Mouse (Mus musculus): ENCODE measurements around the gene Nprl3. TPM values are rescaled to one million over a fixed set of nuclear protein-coding genes. Genes with fewer than 3 reads are reported as not detected.

The Nprl3 gene
- polyA plus RNA-seq, 1 experiment from 2014 or later, result 46.9 TPM

DNA sequence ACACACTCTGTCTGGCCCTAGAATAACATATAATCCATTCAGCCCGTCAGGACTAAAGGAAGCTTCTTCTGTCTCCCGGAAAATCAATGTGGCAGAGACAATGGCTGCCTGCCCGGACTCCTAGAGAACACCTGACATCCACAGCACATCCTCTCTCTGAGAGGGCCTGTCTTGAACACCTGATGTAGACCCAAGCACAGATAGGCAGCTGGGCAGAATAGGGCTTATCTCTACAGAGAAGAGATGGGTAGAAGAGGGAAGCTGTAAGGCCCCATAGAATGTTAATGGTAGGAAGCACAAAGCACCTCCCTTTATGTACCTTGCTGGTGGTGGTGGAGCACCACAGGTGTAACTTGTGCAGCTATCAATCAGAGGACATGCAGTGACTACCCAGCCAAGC is 25.3 kb downstream of the Nprl3 start:
- H3K9me3 ChIP-seq, result no peaks in the 10 kb centered on the region
- no peak overlapping the region for H3K4me2 ChIP-seq
- H3K27me3 ChIP-seq, result no peaks in the 10 kb centered on the region
- ATAC-seq (ENCODE audit: borderline replicate concordance, extremely low read depth, low FRiP score, low TSS enrichment), result no peak
- H3K36me3 ChIP-seq, result peaks cover 36% of the 10 kb centered on the region
- no peak overlapping the region for H3K27ac ChIP-seq
- H3K4me3 ChIP-seq, result no peak overlapping the region
- no peak overlapping the region for H3K9ac ChIP-seq
- WGBS, result 88% methylated on average over 3 of the region's 3 CpGs
- no peaks in the 10 kb centered on the region for H3K4me1 ChIP-seq

DNA sequence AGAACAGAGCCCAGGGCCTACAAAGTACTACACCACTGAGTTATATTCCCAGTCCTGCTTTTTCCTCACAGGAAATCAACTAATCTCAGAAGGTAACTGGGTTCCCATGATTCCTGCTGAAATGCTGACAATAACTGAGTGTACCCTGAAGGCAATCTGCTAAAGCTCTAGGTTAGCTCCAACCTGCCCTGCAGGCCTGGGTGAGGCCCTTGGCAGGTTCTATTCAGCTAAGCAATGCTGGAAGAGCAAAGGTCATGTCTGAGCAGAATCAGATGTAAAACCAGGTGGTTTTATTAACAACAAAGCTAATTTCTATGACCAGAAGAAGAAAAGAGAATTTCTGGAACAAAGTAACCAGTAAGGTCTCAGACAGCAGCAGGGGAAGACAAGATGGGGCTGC is 26.1 kb downstream of the Nprl3 start:
- no peak for ATAC-seq (ENCODE audit: borderline replicate concordance, extremely low read depth, low FRiP score, low TSS enrichment)
- Histone ChIP-seq H3K36me3 (peaks cover 31% of the 10 kb centered on the region), H3K4me3 (no peak overlapping the region)

DNA sequence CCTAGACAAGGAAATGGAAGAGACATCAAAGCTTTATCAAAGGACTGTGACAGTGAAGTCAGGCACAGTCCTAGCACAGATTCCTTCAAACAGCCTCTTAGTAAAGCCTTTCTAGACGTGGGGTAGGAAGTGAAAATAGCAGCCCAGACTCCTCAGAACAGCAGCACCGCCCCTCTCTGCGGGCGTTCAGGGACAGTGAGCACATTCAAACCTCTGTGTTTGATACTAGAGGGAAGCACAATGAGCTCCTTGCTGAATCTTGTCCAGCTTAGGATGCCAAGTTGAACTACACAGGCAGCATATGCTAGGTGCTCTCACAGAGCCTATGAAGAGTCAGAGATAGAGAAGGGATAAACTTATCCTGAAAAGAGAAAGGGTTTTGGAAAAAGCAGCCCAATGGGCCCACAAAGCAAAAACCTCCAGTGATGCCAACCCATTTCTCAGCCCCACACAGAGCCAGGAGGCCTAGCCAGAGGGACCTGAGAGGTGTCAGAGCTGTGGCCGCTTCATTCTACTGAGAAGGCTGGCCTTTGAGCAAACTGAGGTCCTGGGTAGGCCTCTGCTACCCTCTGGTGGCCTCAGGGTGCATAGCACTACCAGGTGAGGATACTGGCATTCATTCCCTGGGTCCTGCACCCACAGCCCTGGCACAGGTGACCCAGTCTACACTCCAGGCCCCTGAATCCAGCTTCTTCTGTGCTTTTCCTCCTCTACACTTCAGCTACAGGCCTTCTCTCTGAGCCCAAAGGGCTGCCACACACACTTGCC is 29.2 kb downstream of the Nprl3 start:
- peaks cover 20% of the 10 kb centered on the region for H3K4me1 ChIP-seq
- H3K27me3 ChIP-seq, result no peaks in the 10 kb centered on the region
- ATAC-seq (ENCODE audit: borderline replicate concordance, extremely low read depth, low FRiP score, low TSS enrichment), result peak; percentile 17; the same call in 1 of the 2 replicates
- H3K9ac ChIP-seq, result no peak overlapping the region
- H3K27ac ChIP-seq, result no peak overlapping the region
- H3K9me3 ChIP-seq, result no peaks in the 10 kb centered on the region
- H3K4me3 ChIP-seq, result no peak overlapping the region
- WGBS, result 70% methylated on average over 5 of the region's 5 CpGs
- H3K36me3 ChIP-seq, result peaks cover 40% of the 10 kb centered on the region
- no peak overlapping the region for H3K4me2 ChIP-seq

More for the DNA sequence above, 26.1 kb downstream of the Nprl3 start:
- no peak overlapping the region for H3K9ac ChIP-seq
- no peaks in the 10 kb centered on the region for H3K27me3 ChIP-seq
- no peak overlapping the region for H3K27ac ChIP-seq
- peaks cover 2% of the 10 kb centered on the region; the same call in 1 of the 2 replicates for H3K4me1 ChIP-seq
- H3K4me2 ChIP-seq, result no peak overlapping the region
- no peaks in the 10 kb centered on the region for H3K9me3 ChIP-seq

DNA sequence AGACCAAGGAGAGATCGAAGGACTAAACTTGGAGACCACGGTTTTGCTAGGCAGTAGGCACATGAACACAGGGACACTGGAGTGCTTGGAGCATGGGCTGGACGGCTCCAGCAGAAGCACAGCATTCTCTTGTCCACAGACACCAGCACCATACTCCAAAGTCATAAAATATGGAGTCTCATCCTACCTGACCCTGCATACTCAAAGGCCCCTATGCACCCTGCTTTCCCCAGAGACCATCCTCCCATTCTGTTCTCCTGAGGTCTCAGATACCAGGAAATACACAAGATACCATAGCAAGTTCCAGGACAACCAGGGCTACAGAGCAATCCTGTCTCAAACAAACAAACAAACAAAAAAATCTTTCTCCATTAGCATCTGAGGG is 30.1 kb downstream of the Nprl3 start:
- Histone ChIP-seq H3K36me3 (peaks cover 48% of the 10 kb centered on the region), H3K4me2 (no peak overlapping the region), H3K4me3 (no peak overlapping the region), H3K4me1 (peaks cover 20% of the 10 kb centered on the region), H3K27me3 (no peaks in the 10 kb centered on the region), H3K9me3 (no peaks in the 10 kb centered on the region), H3K27ac (no peak overlapping the region), H3K9ac (no peak overlapping the region)
- WGBS, result 87% methylated on average over 3 of the region's 3 CpGs
- no peak for ATAC-seq (ENCODE audit: borderline replicate concordance, extremely low read depth, low FRiP score, low TSS enrichment)

DNA sequence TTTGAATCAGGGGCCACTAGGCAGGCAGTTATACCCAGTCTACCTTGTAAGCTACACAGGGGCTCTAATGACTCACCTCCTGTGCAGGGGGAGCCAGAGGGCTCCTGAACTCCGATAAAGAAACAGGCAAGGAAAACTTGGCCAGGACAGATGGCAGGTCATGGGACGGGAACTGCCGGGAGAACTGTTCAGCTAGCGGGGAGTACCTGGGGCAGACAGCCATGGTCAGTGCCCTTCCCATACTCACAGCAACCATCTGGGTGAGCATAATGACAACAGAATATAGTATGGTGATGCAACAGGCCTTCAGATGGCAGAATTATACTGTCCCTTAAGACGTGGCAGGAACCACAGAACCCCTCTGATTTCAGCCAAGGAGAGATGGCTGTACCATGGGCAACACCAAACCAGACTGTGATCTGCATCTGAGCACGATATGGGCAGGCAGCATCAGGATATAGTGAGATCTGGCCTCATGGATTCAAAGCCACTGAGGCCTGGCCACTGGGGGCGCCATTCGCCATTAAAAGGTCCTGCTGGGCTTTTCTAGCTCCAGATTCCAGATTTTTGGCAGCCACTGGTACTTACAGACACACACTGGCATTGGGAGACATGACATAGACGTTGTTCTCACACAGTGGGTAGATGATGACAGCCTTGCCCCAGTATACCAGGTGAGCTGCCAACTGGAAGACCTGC is 30.6 kb downstream of the Nprl3 start:
- H3K36me3 ChIP-seq, result peaks cover 50% of the 10 kb centered on the region

DNA sequence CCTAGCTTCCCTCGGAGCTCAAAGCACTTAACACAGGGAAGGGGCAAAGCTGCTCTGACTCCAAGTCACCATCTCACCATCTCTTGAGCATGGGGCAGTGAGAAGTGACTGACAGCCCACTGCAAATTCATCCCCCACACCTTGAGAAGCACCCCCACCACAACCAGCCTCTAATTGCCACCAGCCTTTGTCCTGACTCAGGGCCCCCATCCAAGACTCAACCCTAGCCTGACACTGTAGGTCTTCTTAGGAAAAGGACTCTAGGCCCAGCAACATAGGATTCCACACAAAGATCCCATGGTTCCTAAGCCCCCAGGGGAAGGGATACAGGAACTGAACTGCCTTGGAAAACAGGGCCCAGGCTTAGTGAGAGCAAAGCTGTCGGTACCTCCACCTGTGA is 31.4 kb downstream of the Nprl3 start:
- Histone ChIP-seq H3K9ac (no peak overlapping the region), H3K36me3 (peaks cover 57% of the 10 kb centered on the region), H3K27ac (peak overlapping the region; percentile 54; the same call in 1 of the 2 replicates), H3K27me3 (no peaks in the 10 kb centered on the region), H3K4me2 (no peak overlapping the region), H3K4me3 (no peak overlapping the region), H3K4me1 (peaks cover 20% of the 10 kb centered on the region), H3K9me3 (no peaks in the 10 kb centered on the region)
- 51% methylated on average over 2 of the region's 2 CpGs for WGBS
- ATAC-seq (ENCODE audit: borderline replicate concordance, extremely low read depth, low FRiP score, low TSS enrichment), result no peak

More for the DNA sequence above, 30.6 kb downstream of the Nprl3 start:
- Histone ChIP-seq H3K4me3 (no peak overlapping the region), H3K27ac (no peak overlapping the region), H3K4me1 (peaks cover 20% of the 10 kb centered on the region), H3K4me2 (no peak overlapping the region), H3K9ac (no peak overlapping the region), H3K9me3 (no peaks in the 10 kb centered on the region), H3K27me3 (no peaks in the 10 kb centered on the region)
- WGBS, result 57% methylated on average over 9 of the region's 9 CpGs
- no peak for ATAC-seq (ENCODE audit: borderline replicate concordance, extremely low read depth, low FRiP score, low TSS enrichment)

DNA sequence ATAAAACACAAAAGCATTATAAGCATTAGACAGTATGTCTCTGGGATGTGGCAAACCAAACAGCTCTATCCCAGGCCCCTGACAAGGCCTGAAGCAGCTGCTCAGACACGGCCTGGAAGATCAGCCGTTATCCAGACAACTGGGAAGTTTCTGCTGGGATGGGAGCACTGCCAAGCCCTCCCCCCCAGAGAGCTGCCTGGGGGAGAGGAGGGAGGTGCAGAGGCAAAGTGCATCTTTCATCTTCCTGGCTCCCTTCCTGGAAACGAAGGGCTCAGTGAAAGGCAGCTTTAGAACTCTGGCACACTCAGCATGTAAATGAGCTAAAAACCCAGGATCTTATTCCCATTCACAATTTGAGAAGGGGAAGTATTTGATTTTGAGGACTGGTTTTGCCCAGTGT is 31.9 kb downstream of the Nprl3 start:
- no peak overlapping the region for H3K4me2 ChIP-seq
- no peaks in the 10 kb centered on the region for H3K9me3 ChIP-seq
- no peak overlapping the region for H3K4me3 ChIP-seq
- H3K27ac ChIP-seq, result peak overlapping the region; percentile 54
- WGBS, result 36% methylated on average over 3 of the region's 3 CpGs
- peaks cover 20% of the 10 kb centered on the region for H3K4me1 ChIP-seq
- peak; percentile 71; the same call in 1 of the 2 replicates for ATAC-seq (ENCODE audit: borderline replicate concordance, extremely low read depth, low FRiP score, low TSS enrichment)
- peaks cover 57% of the 10 kb centered on the region for H3K36me3 ChIP-seq
- no peaks in the 10 kb centered on the region for H3K27me3 ChIP-seq
- H3K9ac ChIP-seq, result no peak overlapping the region

DNA sequence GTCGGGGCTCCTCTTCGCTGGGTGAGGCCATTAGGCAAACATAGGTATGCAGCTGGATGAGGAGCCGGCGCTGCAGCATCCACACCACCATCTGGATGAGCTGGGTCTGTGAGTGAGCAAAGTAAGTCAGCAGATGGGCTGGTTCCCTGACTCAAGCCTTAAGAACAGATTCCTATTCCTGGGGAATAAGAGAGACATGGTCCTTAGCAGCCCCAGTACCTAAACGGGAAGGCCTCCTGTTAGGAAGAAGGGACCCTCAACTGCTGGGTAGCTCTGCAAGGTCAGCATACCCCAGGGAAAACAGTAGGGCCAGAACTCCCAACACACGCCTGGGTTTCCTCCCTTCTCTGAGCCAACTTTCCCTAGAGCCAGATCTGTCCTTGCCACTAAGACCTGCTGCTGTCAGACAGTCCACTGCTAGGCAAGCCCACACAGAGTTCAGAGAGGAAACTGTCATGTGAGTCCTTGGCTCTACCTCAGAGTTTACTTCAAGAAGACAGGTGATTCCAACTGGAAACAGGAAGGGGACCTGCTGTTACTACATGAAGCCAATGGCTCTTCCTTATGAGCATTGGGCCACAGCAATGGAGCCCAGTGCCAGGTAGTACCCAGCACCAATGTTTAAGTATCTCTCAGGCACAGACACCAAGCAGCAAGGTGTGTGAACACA is 32.6 kb downstream of the Nprl3 start:
- no peak for ATAC-seq (ENCODE audit: borderline replicate concordance, extremely low read depth, low FRiP score, low TSS enrichment)
- 84% methylated on average over 6 of the region's 6 CpGs for WGBS
- Histone ChIP-seq H3K27ac (peak overlapping the region; percentile 54), H3K4me3 (no peak overlapping the region), H3K9me3 (no peaks in the 10 kb centered on the region), H3K27me3 (no peaks in the 10 kb centered on the region), H3K4me2 (no peak overlapping the region), H3K4me1 (peaks cover 20% of the 10 kb centered on the region), H3K36me3 (peaks cover 59% of the 10 kb centered on the region), H3K9ac (no peak overlapping the region)

DNA sequence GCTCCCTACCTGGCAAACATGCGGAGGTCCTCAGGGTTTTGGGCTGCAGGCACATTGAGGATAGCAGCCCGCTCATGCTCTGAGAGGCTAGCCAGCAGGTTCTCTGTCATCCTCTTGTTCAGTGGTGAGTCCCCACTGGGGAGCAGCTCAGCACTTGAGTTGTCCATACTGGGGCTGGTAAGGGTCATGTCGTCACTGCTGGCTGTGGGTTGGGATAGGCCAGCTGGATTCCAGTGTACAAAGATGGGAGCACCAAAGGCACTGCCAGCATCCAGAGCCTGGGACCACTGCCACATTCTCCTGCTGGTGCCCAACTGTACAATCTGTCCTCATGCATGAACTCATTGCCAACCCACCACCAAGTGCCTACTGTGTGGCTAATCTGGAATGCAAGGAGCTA is 33.6 kb downstream of the Nprl3 start:
- no peaks in the 10 kb centered on the region for H3K9me3 ChIP-seq
- no peak overlapping the region for H3K27ac ChIP-seq
- no peaks in the 10 kb centered on the region for H3K27me3 ChIP-seq
- WGBS, result 89% methylated on average over 3 of the region's 3 CpGs
- ATAC-seq (ENCODE audit: borderline replicate concordance, extremely low read depth, low FRiP score, low TSS enrichment), result no peak
- H3K9ac ChIP-seq, result no peak overlapping the region
- no peak overlapping the region for H3K4me2 ChIP-seq
- H3K4me3 ChIP-seq, result no peak overlapping the region
- peaks cover 20% of the 10 kb centered on the region for H3K4me1 ChIP-seq
- peaks cover 59% of the 10 kb centered on the region for H3K36me3 ChIP-seq

DNA sequence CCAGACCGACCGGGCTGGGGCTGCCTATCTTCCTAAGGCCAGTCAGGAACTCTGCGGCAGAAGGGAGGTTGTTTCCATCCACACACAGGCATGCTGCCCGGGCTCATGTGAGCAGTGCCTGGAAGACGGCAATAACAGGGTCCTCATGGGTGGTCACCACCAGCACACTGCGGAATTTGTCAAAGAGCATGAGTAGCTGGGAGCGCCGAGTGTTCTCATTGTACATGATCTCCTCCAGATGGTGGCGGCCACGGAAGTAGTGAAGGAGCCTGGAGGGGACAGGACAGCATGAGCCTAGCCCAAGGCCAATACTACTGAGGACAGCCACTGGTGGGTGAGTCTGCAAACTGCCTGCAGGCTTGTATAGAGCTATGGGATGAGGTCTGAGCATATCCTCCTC is 34.7 kb downstream of the Nprl3 start:
- Histone ChIP-seq H3K27me3 (no peaks in the 10 kb centered on the region), H3K4me3 (no peak overlapping the region), H3K9ac (no peak overlapping the region), H3K9me3 (no peaks in the 10 kb centered on the region), H3K4me2 (no peak overlapping the region), H3K27ac (no peak overlapping the region), H3K4me1 (peaks cover 23% of the 10 kb centered on the region), H3K36me3 (peaks cover 55% of the 10 kb centered on the region)
- no peak for ATAC-seq (ENCODE audit: borderline replicate concordance, extremely low read depth, low FRiP score, low TSS enrichment)
- WGBS, result 70% methylated on average over 10 of the region's 10 CpGs

DNA sequence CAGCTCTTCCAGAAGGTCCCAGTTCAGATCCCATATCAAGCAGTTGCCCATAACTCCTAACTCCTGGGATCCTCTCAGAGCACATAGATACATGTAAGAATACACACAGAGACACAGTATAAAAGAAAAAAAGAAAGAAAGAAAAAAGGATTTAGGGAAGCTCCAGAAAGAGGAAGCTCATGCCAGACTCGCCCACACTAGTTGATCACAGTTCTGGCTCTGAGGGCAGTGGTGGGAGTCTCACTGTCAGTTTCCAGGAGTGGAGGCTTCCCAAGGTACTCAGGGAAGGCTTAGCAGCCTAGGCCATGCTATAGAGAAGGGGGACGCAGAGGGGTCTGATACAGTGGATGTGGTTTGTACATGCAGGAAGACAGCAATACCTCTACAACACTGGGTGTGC is 36.4 kb downstream of the Nprl3 start:
- Histone ChIP-seq H3K9me3 (no peaks in the 10 kb centered on the region), H3K27ac (no peak overlapping the region), H3K9ac (no peak overlapping the region), H3K4me1 (peaks cover 31% of the 10 kb centered on the region), H3K4me3 (no peak overlapping the region), H3K27me3 (no peaks in the 10 kb centered on the region), H3K4me2 (no peak overlapping the region), H3K36me3 (peaks cover 53% of the 10 kb centered on the region)
- ATAC-seq (ENCODE audit: borderline replicate concordance, extremely low read depth, low FRiP score, low TSS enrichment), result no peak
- WGBS, result 91% methylated on average over 2 of the region's 2 CpGs

DNA sequence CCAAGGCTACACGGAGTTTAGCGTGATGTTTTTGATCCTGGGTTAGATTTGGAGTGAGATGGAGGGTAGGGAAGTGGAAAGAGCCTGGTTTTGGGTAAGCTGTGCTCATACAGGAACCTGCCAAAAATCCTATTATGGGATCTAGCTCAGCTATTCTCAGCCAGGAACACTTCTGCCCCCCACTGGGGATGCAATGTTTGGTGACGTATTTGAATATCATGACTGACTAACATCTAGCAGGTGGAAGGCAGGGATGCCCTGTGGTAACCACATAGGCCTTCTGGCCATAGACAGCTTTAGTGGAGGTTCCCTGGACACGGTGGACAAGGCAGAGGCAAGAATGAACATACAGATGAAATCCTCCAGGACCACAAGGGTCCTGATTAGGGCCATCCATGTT is 37.3 kb downstream of the Nprl3 start:
- WGBS, result 76% methylated on average over 4 of the region's 4 CpGs
- H3K36me3 ChIP-seq, result peaks cover 53% of the 10 kb centered on the region

More for the DNA sequence above, 37.3 kb downstream of the Nprl3 start:
- Histone ChIP-seq H3K27ac (no peak overlapping the region), H3K27me3 (no peaks in the 10 kb centered on the region), H3K4me3 (no peak overlapping the region), H3K9me3 (no peaks in the 10 kb centered on the region), H3K4me2 (no peak overlapping the region), H3K4me1 (peaks cover 33% of the 10 kb centered on the region), H3K9ac (no peak overlapping the region)
- ATAC-seq (ENCODE audit: borderline replicate concordance, extremely low read depth, low FRiP score, low TSS enrichment), result no peak
